Mouse (Mus musculus) hindbrain, embryonic 14.5 days (tissue): ENCODE data around the gene Gnb3. TPM values are rescaled to one million over a fixed set of nuclear protein-coding genes. Genes with fewer than 3 reads are reported as not detected.

Experiments
- ATAC-seq: fragments of 200-750 bp; cut with Nextera tagmentation; 2 replicates; pipeline ENCODE4 v1.8.0; 2017; ENCODE audit warnings: moderate number of reproducible peaks, mild to moderate bottlenecking, moderate TSS enrichment, moderate library complexity; ENCODE audit not compliant: low FRiP score
- DNase-seq: peaks from one replicate; pipeline ENCODE4 v3.0.0-alpha.2; 2015; ENCODE audit warnings: low spot score
- H3K27ac ChIP-seq: fragments of 300-500 bp; sonication (generic); 2 replicates; pipeline ENCODE4 v1.5.1; 2014; ENCODE audit warnings: mild to moderate bottlenecking, moderate library complexity
- H3K27me3 ChIP-seq: fragments of 300-500 bp; sonication (generic); 2 replicates; pipeline ENCODE4 v1.6.1; 2014; ENCODE audit warnings: mild to moderate bottlenecking, low read length, mixed read lengths; ENCODE audit not compliant: control insufficient read depth, insufficient read depth
- H3K36me3 ChIP-seq: fragments of 300-500 bp; sonication (generic); replicated peaks from 2 replicates; pipeline ENCODE4 v1.6.1; 2014; ENCODE audit not compliant: control insufficient read depth, insufficient read depth
- H3K4me1 ChIP-seq: fragments of 300-500 bp; sonication (generic); replicated peaks from 2 replicates; pipeline ENCODE4 v1.6.1; 2014; ENCODE audit warnings: antibody characterized with exemption, low read length, mixed read lengths; ENCODE audit not compliant: control insufficient read depth, insufficient read depth
- H3K4me2 ChIP-seq: fragments of 300-500 bp; sonication (generic); replicated peaks from 2 replicates; pipeline ENCODE4 v1.6.1; 2014; ENCODE audit warnings: mild to moderate bottlenecking, moderate library complexity
- H3K4me3 ChIP-seq: fragments of 300-500 bp; sonication (generic); replicated peaks from 2 replicates; pipeline ENCODE4 v1.5.1; 2014; ENCODE audit warnings: mild to moderate bottlenecking, low read length
- H3K9ac ChIP-seq: fragments of 300-500 bp; sonication (generic); 2 replicates; pipeline ENCODE4 v1.6.1; 2014
- H3K9me3 ChIP-seq: fragments of 300-500 bp; sonication (generic); 2 replicates; pipeline ENCODE4 v1.6.1; 2016; ENCODE audit warnings: low read length; ENCODE audit not compliant: control insufficient read depth
- WGBS: fragments of 180-500 bp; shearing (Covaris S2); extraction: QIAGEN DNeasy Blood & Tissue Kit; methylation state at CpG from one replicate; pipeline ENCODE4 v1.1.7; 2014; 5-methylcytosine and 5-hydroxymethylcytosine counted together
- polyA plus RNA-seq: library from polyadenylated mRNA; unstranded; fragments of >200 nt; fragmentation: Nextera tagmentation; extraction: Ambion mirVana; gene quantifications from 2 replicates; pipeline ENCODE4 v1.2.1, GENCODE M21; 2014

Gnb3 gene
- polyA plus RNA-seq, 1 experiment from 2014 or later: 0.21 TPM

GRCm38 (mm10) chr6:124866560-124866959, 26.5 kb upstream of the Gnb3 start:
- DNase-seq (no peak), ATAC-seq (no peak)
- Histone ChIP-seq H3K4me3 (no peak overlapping the region), H3K4me1 (peaks cover 21% of the 10 kb centered on the region), H3K27ac (no peak overlapping the region), H3K27me3 (no peaks in the 10 kb centered on the region), H3K9me3 (no peaks in the 10 kb centered on the region), H3K9ac (0 out of 2 replicates have a peak overlapping the region, but pooled peaks have one; percentile 11), H3K4me2 (no peak overlapping the region), H3K36me3 (no peaks in the 10 kb centered on the region)
- 62% methylated on average over 6 of the region's 7 CpGs for WGBS

- Histone ChIP-seq H3K27me3 (no peaks in the 10 kb centered on the region), H3K9ac (peak overlapping the region; percentile 16), H3K4me3 (no peak overlapping the region), H3K36me3 (no peaks in the 10 kb centered on the region; the same call in 1 of the 2 replicates), H3K4me2 (no peak overlapping the region), H3K27ac (no peak overlapping the region), H3K4me1 (peaks cover 28% of the 10 kb centered on the region), H3K9me3 (no peaks in the 10 kb centered on the region)
- DNase-seq (no peak), ATAC-seq (no peak)
- WGBS: 54% methylated on average over 18 of the region's 18 CpGs
These were observed 25.8 kb upstream of the Gnb3 start for GRCm38 (mm10) chr6:124865766-124866362.

- WGBS: under 1% methylated on average over 39 of the region's 43 CpGs
- Histone ChIP-seq H3K4me3 (peak within 1 kb of the TSS; percentile 62), H3K9ac (peak within 1 kb of the TSS; percentile 92), H3K36me3 (peaks cover 11% of the 10 kb centered on the region; the same call in 1 of the 2 replicates), H3K4me2 (peak within 1 kb of the TSS; percentile 64), H3K27me3 (no peaks in the 10 kb centered on the region), H3K27ac (peak within 1 kb of the TSS; percentile 91), H3K4me1 (peaks cover 38% of the 10 kb centered on the region), H3K9me3 (no peaks in the 10 kb centered on the region)
- DNase-seq: peak; percentile 62
- peak; percentile 61 for ATAC-seq
These were observed 23.7 kb upstream of the Gnb3 start, which contains the start of gene Gpr162 for GRCm38 (mm10) chr6:124863658-124864298. Gene Gpr162 (minus strand): TSS chr6:124863983.

GRCm38 (mm10) chr6:124863125-124863657, 23.1 kb upstream of the Gnb3 start:
- Histone ChIP-seq H3K4me1 (peaks cover 44% of the 10 kb centered on the region), H3K36me3 (peaks cover 12% of the 10 kb centered on the region; the same call in 1 of the 2 replicates), H3K9me3 (no peaks in the 10 kb centered on the region), H3K4me3 (peak overlapping the region; percentile 62), H3K27ac (peak overlapping the region; percentile 91), H3K27me3 (no peaks in the 10 kb centered on the region), H3K4me2 (peak overlapping the region; percentile 64), H3K9ac (peak overlapping the region; percentile 92)
- WGBS: 1% methylated on average over 16 of the region's 16 CpGs
- ATAC-seq: peak; percentile 37; the same call in 1 of the 2 replicates
- no peak for DNase-seq

GRCm38 (mm10) chr6:124862406-124863124, 22.5 kb upstream of the Gnb3 start:
- peak overlapping the region; percentile 92 for H3K9ac ChIP-seq
- peak overlapping the region; percentile 64 for H3K4me2 ChIP-seq
- peak overlapping the region; percentile 62 for H3K4me3 ChIP-seq
- DNase-seq (no peak), ATAC-seq (peak; percentile 6; the same call in 1 of the 2 replicates)
- H3K27me3 ChIP-seq: no peaks in the 10 kb centered on the region
- 8% methylated on average over 8 of the region's 8 CpGs for WGBS
- H3K4me1 ChIP-seq: peaks cover 49% of the 10 kb centered on the region
- no peaks in the 10 kb centered on the region for H3K9me3 ChIP-seq
- peak overlapping the region; percentile 91 for H3K27ac ChIP-seq
- peaks cover 12% of the 10 kb centered on the region; the same call in 1 of the 2 replicates for H3K36me3 ChIP-seq

GRCm38 (mm10) chr6:124861802-124862201, 21.7 kb upstream of the Gnb3 start:
- peaks cover 49% of the 10 kb centered on the region for H3K4me1 ChIP-seq
- DNase-seq (no peak), ATAC-seq (no peak)
- peak overlapping the region; percentile 92 for H3K9ac ChIP-seq
- H3K4me3 ChIP-seq: peak overlapping the region; percentile 62
- no peaks in the 10 kb centered on the region for H3K27me3 ChIP-seq
- H3K9me3 ChIP-seq: no peaks in the 10 kb centered on the region
- peak overlapping the region; percentile 64 for H3K4me2 ChIP-seq
- peak overlapping the region; percentile 91; the same call in 1 of the 2 replicates for H3K27ac ChIP-seq
- 35% methylated on average over 3 of the region's 3 CpGs for WGBS
- peaks cover 12% of the 10 kb centered on the region; the same call in 1 of the 2 replicates for H3K36me3 ChIP-seq

GRCm38 (mm10) chr6:124861266-124861665, 21.2 kb upstream of the Gnb3 start:
- Histone ChIP-seq H3K36me3 (peaks cover 12% of the 10 kb centered on the region; the same call in 1 of the 2 replicates), H3K4me1 (peaks cover 49% of the 10 kb centered on the region), H3K27ac (no peak overlapping the region), H3K9me3 (no peaks in the 10 kb centered on the region), H3K4me2 (peak overlapping the region; percentile 64), H3K4me3 (0 out of 2 replicates have a peak overlapping the region, but pooled peaks have one; percentile 62), H3K9ac (peak overlapping the region; percentile 92; the same call in 1 of the 2 replicates), H3K27me3 (no peaks in the 10 kb centered on the region)
- no peak for ATAC-seq
- 79% methylated on average over 19 of the region's 19 CpGs for WGBS
- no peak for DNase-seq

- peaks cover 12% of the 10 kb centered on the region; the same call in 1 of the 2 replicates for H3K36me3 ChIP-seq
- WGBS: 78% methylated on average over 9 of the region's 9 CpGs
- peak overlapping the region; percentile 37 for H3K9ac ChIP-seq
- no peak overlapping the region for H3K4me3 ChIP-seq
- H3K4me2 ChIP-seq: peak overlapping the region; percentile 64
- ATAC-seq: no peak
- no peaks in the 10 kb centered on the region for H3K27me3 ChIP-seq
- peak overlapping the region; percentile 55; the same call in 1 of the 2 replicates for H3K27ac ChIP-seq
- H3K4me1 ChIP-seq: peaks cover 56% of the 10 kb centered on the region
- no peak for DNase-seq
- no peaks in the 10 kb centered on the region for H3K9me3 ChIP-seq
These were observed 20.4 kb upstream of the Gnb3 start for GRCm38 (mm10) chr6:124860511-124860910.
